Mouse (Mus musculus): ENCODE measurements around the gene Fsip1. TPM values are rescaled to one million over a fixed set of nuclear protein-coding genes. Genes with fewer than 3 reads are reported as not detected.

The Fsip1 gene
- total and polyA plus RNA-seq, 3 experiments = 0.17 to 0.49 (median 0.47) TPM

DNA sequence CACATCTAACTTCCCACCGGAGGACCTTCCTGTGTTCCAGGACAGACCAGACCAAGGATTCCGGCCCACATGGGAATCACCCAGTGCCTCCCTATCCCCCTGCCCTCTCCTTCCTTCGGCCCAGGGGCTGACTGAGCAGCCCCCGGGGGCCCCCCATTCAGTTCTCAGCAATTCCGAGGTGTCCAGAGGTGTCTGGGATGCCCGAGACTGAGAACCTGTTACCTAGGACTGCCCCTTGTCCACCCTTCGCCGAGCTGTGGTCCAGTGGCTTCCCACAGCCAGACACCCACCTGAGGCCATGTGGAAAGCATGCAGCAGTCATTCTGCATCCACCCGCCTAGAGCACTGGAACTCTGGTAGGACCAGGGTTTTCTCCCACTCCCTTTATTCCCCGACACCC lies 115.1 kb downstream of the Fsip1 start:
- H3K27ac ChIP-seq (ENCODE audit: insufficient read depth, low read depth) = no peak overlapping the region
- H3K4me2 ChIP-seq (ENCODE audit: insufficient read depth, low read depth, poor library complexity, severe bottlenecking) = no peak overlapping the region
- H3K79me2 ChIP-seq (replicated peaks; ENCODE audit: control insufficient read depth, extremely low read depth, insufficient read depth, poor library complexity, severe bottlenecking) = no peaks in the 10 kb centered on the region
- no peaks in the 10 kb centered on the region for H3K27me3 ChIP-seq (replicated peaks)
- H3K4me1 ChIP-seq (ENCODE audit: control insufficient read depth in 1 of 2, insufficient read depth in 2 of 2) = no peaks in the 10 kb centered on the region
- in situ Hi-C loops (cut with MboI; ENCODE audit: low pct_ligation_motif_present, low pct_unique_long_range_greater_than_20kb, low sequenced_read_pairs) (no loop called here), dilution Hi-C loops (cut with MboI; ENCODE audit: extremely low pct_ligation_motif_present, extremely low pct_unique_long_range_greater_than_20kb, low sequenced_read_pairs) (no loop called here)
- TF ChIP-seq MAZ (IDR thresholded peaks at IDR 0.05; ENCODE audit: low read depth, low read length) (no peak), CHD1 (IDR thresholded peaks at IDR 0.05; ENCODE audit: low read depth, low read length) (no peak), PAX5 (IDR thresholded peaks at IDR 0.05; ENCODE audit: low read length) (no peak), ZC3H11A (IDR thresholded peaks at IDR 0.05; ENCODE audit: low read depth, low read length) (no peak), HCFC1 (IDR thresholded peaks at IDR 0.05; ENCODE audit: low read depth, low read length) (no peak), E2F4 (IDR thresholded peaks at IDR 0.05; ENCODE audit: insufficient replicate concordance, low read depth, low read length) (no peak), ZMIZ1 (IDR thresholded peaks at IDR 0.05; ENCODE audit: low read depth, low read length) (no peak), RAD21 (IDR thresholded peaks at IDR 0.05; ENCODE audit: low read depth, low read length) (no peak), TCF12 (IDR thresholded peaks at IDR 0.05; ENCODE audit: low read depth, low read length) (no peak), USF2 (conservative IDR thresholded peaks at IDR 0.05; ENCODE audit: low read depth, low read length) (no peak), TBP (conservative IDR thresholded peaks at IDR 0.05; ENCODE audit: low read depth, low read length) (no peak), JUND (conservative IDR thresholded peaks at IDR 0.05; ENCODE audit: low read depth, low read length) (no peak), JUN (IDR thresholded peaks at IDR 0.05; ENCODE audit: insufficient read depth, low read depth, low read length) (no peak), CTCF (conservative IDR thresholded peaks at IDR 0.05 in 1 of 2, IDR thresholded peaks at IDR 0.05 in 1 of 2; ENCODE audit: low read depth in 2 of 2, low read length in 2 of 2) (no peak), POLR2A (IDR thresholded peaks at IDR 0.05; ENCODE audit: low read depth, low read length) (no peak), IRF4 (IDR thresholded peaks at IDR 0.05; ENCODE audit: low read depth, low read length) (no peak), CHD2 (IDR thresholded peaks at IDR 0.05; ENCODE audit: low read length) (no peak), KAT2A (IDR thresholded peaks at IDR 0.05; ENCODE audit: insufficient replicate concordance, low read length) (no peak), MAX (IDR thresholded peaks at IDR 0.05; ENCODE audit: low read length) (no peak), ETS1 (conservative IDR thresholded peaks at IDR 0.05; ENCODE audit: low read depth, low read length) (no peak)
- no peaks in the 10 kb centered on the region for H3K9me3 ChIP-seq (replicated peaks; ENCODE audit: low read length)
- H3K9ac ChIP-seq (ENCODE audit: insufficient read depth, low read depth) = no peak overlapping the region
- no peak overlapping the region for H3K4me3 ChIP-seq (replicated peaks in 1 of 3; ENCODE audit: low read depth in 2 of 3, low read length in 2 of 3, poor library complexity in 1 of 3)
- DNase-seq (ENCODE audit: extremely low read depth) = no peak
- no peaks in the 10 kb centered on the region for H3K36me3 ChIP-seq (replicated peaks in 1 of 2; ENCODE audit: control insufficient read depth in 1 of 2, insufficient read depth in 1 of 2, low read length in 1 of 2)

GRCm38 (mm10) chr2:118139261-118139660 lies 117.5 kb downstream of the Fsip1 start:
- no peak for TF ChIP-seq RCOR1 (conservative IDR thresholded peaks at IDR 0.05; ENCODE audit: low read depth, low read length)
- no peak for TF ChIP-seq POLR2A (IDR thresholded peaks at IDR 0.05; ENCODE audit: low read depth, low read length)
- TF ChIP-seq E2F4 (IDR thresholded peaks at IDR 0.05; ENCODE audit: insufficient replicate concordance, low read depth, low read length) = no peak
- no peak for TF ChIP-seq MEF2A (IDR thresholded peaks at IDR 0.05; ENCODE audit: borderline replicate concordance, low read depth, low read length)
- no peak for TF ChIP-seq SIN3A (IDR thresholded peaks at IDR 0.05; ENCODE audit: low read length)
- TF ChIP-seq KAT2A (IDR thresholded peaks at IDR 0.05; ENCODE audit: insufficient replicate concordance, low read length) = no peak
- TF ChIP-seq CHD2 (IDR thresholded peaks at IDR 0.05; ENCODE audit: low read length) = no peak
- no peak for TF ChIP-seq TCF12 (IDR thresholded peaks at IDR 0.05; ENCODE audit: low read depth, low read length)
- TF ChIP-seq JUND (conservative IDR thresholded peaks at IDR 0.05; ENCODE audit: low read depth, low read length) = no peak
- no peak for TF ChIP-seq EP300 (IDR thresholded peaks at IDR 0.05; ENCODE audit: low read length)
- TF ChIP-seq UBTF (IDR thresholded peaks at IDR 0.05; ENCODE audit: low read depth, low read length) = no peak
- TF ChIP-seq NELFE (IDR thresholded peaks at IDR 0.05; ENCODE audit: low read depth, low read length) = no peak
- TF ChIP-seq POLR2AphosphoS2 (IDR thresholded peaks at IDR 0.05; ENCODE audit: low read depth, low read length) = no peak
- no peak for TF ChIP-seq HCFC1 (IDR thresholded peaks at IDR 0.05; ENCODE audit: low read depth, low read length)
- no peak for TF ChIP-seq CTCF (conservative IDR thresholded peaks at IDR 0.05 in 1 of 2, IDR thresholded peaks at IDR 0.05 in 1 of 2; ENCODE audit: low read depth in 2 of 2, low read length in 2 of 2)
- no peak for TF ChIP-seq BHLHE40 (IDR thresholded peaks at IDR 0.05; ENCODE audit: low read depth, low read length)
- TF ChIP-seq GABPA (IDR thresholded peaks at IDR 0.05; ENCODE audit: insufficient replicate concordance, low read depth, low read length) = no peak
- TF ChIP-seq JUN (IDR thresholded peaks at IDR 0.05; ENCODE audit: insufficient read depth, low read depth, low read length) = no peak
- no peak for TF ChIP-seq MYC (IDR thresholded peaks at IDR 0.05; ENCODE audit: low read depth, low read length)
- no peak for TF ChIP-seq NRF1 (IDR thresholded peaks at IDR 0.05; ENCODE audit: low read depth, low read length)
- Histone ChIP-seq H3K9ac (ENCODE audit: insufficient read depth, low read depth) (no peak overlapping the region), H3K4me1 (ENCODE audit: control insufficient read depth in 1 of 2, insufficient read depth in 2 of 2) (no peaks in the 10 kb centered on the region), H3K36me3 (replicated peaks in 1 of 2; ENCODE audit: control insufficient read depth in 1 of 2, insufficient read depth in 1 of 2, low read length in 1 of 2) (no peaks in the 10 kb centered on the region), H3K4me2 (ENCODE audit: insufficient read depth, low read depth, poor library complexity, severe bottlenecking) (no peak overlapping the region), H3K27me3 (replicated peaks) (peaks cover 2% of the 10 kb centered on the region), H3K79me2 (replicated peaks; ENCODE audit: control insufficient read depth, extremely low read depth, insufficient read depth, poor library complexity, severe bottlenecking) (no peaks in the 10 kb centered on the region), H3K4me3 (replicated peaks in 1 of 3; ENCODE audit: low read depth in 2 of 3, low read length in 2 of 3, poor library complexity in 1 of 3) (no peak overlapping the region), H3K27ac (ENCODE audit: insufficient read depth, low read depth) (no peak overlapping the region), H3K9me3 (replicated peaks; ENCODE audit: low read length) (no peaks in the 10 kb centered on the region)
- dilution Hi-C loops (cut with MboI; ENCODE audit: extremely low pct_ligation_motif_present, extremely low pct_unique_long_range_greater_than_20kb, low sequenced_read_pairs) (no loop called here), in situ Hi-C loops (cut with MboI; ENCODE audit: low pct_ligation_motif_present, low pct_unique_long_range_greater_than_20kb, low sequenced_read_pairs) (no loop called here)
- DNase-seq (ENCODE audit: extremely low read depth) = no peak

All from CH12.LX (cell line).